Mouse (Mus musculus) lung, adult 2 months (tissue): ENCODE measurements around the gene Mtx2. TPM values are rescaled to one million over a fixed set of nuclear protein-coding genes. Genes with fewer than 3 reads are reported as not detected.

ENCODE experiments used
- DNase-seq: peaks from one replicate; pipeline ENCODE4 v3.0.0; 2022
- H3K4me1 ChIP-seq: fragments of 200-500 bp; 2 replicates; pipeline ENCODE4 v1.6.1; 2011; ENCODE audit warnings: low read length; ENCODE audit not compliant: control insufficient read depth, insufficient read depth
- H3K4me3 ChIP-seq: fragments of 200-500 bp; replicated peaks from 2 replicates; pipeline ENCODE3; 2011; ENCODE audit warnings: low read depth, mild to moderate bottlenecking, control low read depth, low read length; ENCODE audit errors: extremely low read depth
- CTCF ChIP-seq: fragments of 200-500 bp; IDR thresholded peaks from 2 replicates; pipeline ENCODE4 v1.5.1; 2011; ENCODE audit warnings: mild to moderate bottlenecking, low read length, control low read depth; ENCODE audit not compliant: insufficient read depth
- POLR2A ChIP-seq: fragments of 200-500 bp; IDR thresholded peaks from 2 replicates; pipeline ENCODE4 v1.6.1; 2011; ENCODE audit warnings: low read depth, mild to moderate bottlenecking, control low read depth, low read length, borderline replicate concordance; ENCODE audit errors: extremely low read depth
- WGBS: fragments of 180-500 bp; shearing (Covaris S2); methylation state at CpG from one replicate; pipeline ENCODE4 v1.1.7; 2018; 5-methylcytosine and 5-hydroxymethylcytosine counted together
- polyA plus RNA-seq: library from polyadenylated mRNA; depleted of rRNA; stranded (reverse); fragments of >200 nt; gene quantifications from 2 replicates; pipeline ENCODE4 v1.2.3, GENCODE M21; 2012

The Mtx2 gene
- polyA plus RNA-seq, 1 experiment: 31.3 TPM

GRCm38 (mm10) chr2:74862070-74862476 is 36.5 kb downstream of the Mtx2 start:
- Histone ChIP-seq H3K4me3 (no peak overlapping the region), H3K4me1 (no peaks in the 10 kb centered on the region)
- 90% methylated on average over 1 of the region's 1 CpGs for WGBS
- DNase-seq: no peak
- TF ChIP-seq CTCF: no peak

GRCm38 (mm10) chr2:74865414-74865813 is 39.8 kb downstream of the Mtx2 start:
- no peak for TF ChIP-seq CTCF
- TF ChIP-seq POLR2A: no peak
- Histone ChIP-seq H3K4me3 (no peak overlapping the region), H3K4me1 (no peaks in the 10 kb centered on the region)
- DNase-seq: no peak

GRCm38 (mm10) chr2:74874043-74874442 is 48.4 kb downstream of the Mtx2 start:
- TF ChIP-seq CTCF (no peak), POLR2A (no peak)
- DNase-seq: no peak
- no peaks in the 10 kb centered on the region for H3K4me1 ChIP-seq
- WGBS: 92% methylated on average over 9 of the region's 9 CpGs
- no peak overlapping the region for H3K4me3 ChIP-seq

GRCm38 (mm10) chr2:74884357-74884756 is 58.8 kb downstream of the Mtx2 start:
- TF ChIP-seq CTCF (no peak), POLR2A (no peak)

GRCm38 (mm10) chr2:74891868-74892267 is 66.3 kb downstream of the Mtx2 start:
- WGBS: 81% methylated on average over 5 of the region's 5 CpGs
- no peak overlapping the region for H3K4me3 ChIP-seq
- no peak for DNase-seq
- TF ChIP-seq POLR2A (no peak), CTCF (no peak)
- H3K4me1 ChIP-seq: no peaks in the 10 kb centered on the region

More at GRCm38 (mm10) chr2:74884357-74884756, 58.8 kb downstream of the Mtx2 start:
- no peak for DNase-seq
- WGBS: 96% methylated on average over 9 of the region's 9 CpGs
- Histone ChIP-seq H3K4me3 (no peak overlapping the region), H3K4me1 (no peaks in the 10 kb centered on the region)

- no peak for DNase-seq
- H3K4me3 ChIP-seq: no peak overlapping the region
- TF ChIP-seq POLR2A (no peak), CTCF (no peak)
- WGBS: 90% methylated on average over 7 of the region's 7 CpGs
- no peaks in the 10 kb centered on the region for H3K4me1 ChIP-seq
Observed at GRCm38 (mm10) chr2:74892881-74893615, 67.4 kb downstream of the Mtx2 start.

- TF ChIP-seq POLR2A (no peak), CTCF (no peak)
- no peaks in the 10 kb centered on the region for H3K4me1 ChIP-seq
- H3K4me3 ChIP-seq: no peak overlapping the region
- WGBS: 54% methylated on average over 2 of the region's 2 CpGs
- DNase-seq: no peak
Observed at GRCm38 (mm10) chr2:74894061-74894460, 68.5 kb downstream of the Mtx2 start.

- TF ChIP-seq POLR2A (no peak), CTCF (no peak)
- DNase-seq: peak; percentile 16
- WGBS: 34% methylated on average over 5 of the region's 5 CpGs
- H3K4me3 ChIP-seq: no peak overlapping the region
- peaks cover 5% of the 10 kb centered on the region for H3K4me1 ChIP-seq
Observed at GRCm38 (mm10) chr2:74899973-74900372, 74.4 kb downstream of the Mtx2 start.

- 59% methylated on average over 3 of the region's 3 CpGs for WGBS
- no peak for DNase-seq
- no peak for TF ChIP-seq CTCF
- no peak for TF ChIP-seq POLR2A
- peaks cover 5% of the 10 kb centered on the region for H3K4me1 ChIP-seq
- no peak overlapping the region for H3K4me3 ChIP-seq
Observed at GRCm38 (mm10) chr2:74901764-74902295, 76.2 kb downstream of the Mtx2 start.
